Mouse (Mus musculus) hindbrain, embryonic 13.5 days (tissue): ENCODE data around the gene Rybp. TPM values are rescaled to one million over a fixed set of nuclear protein-coding genes. Genes with fewer than 3 reads are reported as not detected.

Experiments
- ATAC-seq: fragments of 200-750 bp; cut with Nextera tagmentation; 2 replicates; pipeline ENCODE4 v1.8.0; 2017; ENCODE audit warnings: moderate TSS enrichment; ENCODE audit not compliant: low FRiP score
- H3K27ac ChIP-seq: fragments of 300-500 bp; sonication (generic); 2 replicates; pipeline ENCODE4 v1.5.1; 2015; ENCODE audit warnings: inconsistent platforms, mild to moderate bottlenecking, moderate library complexity
- H3K27me3 ChIP-seq: fragments of 300-500 bp; sonication (generic); 2 replicates; pipeline ENCODE4 v1.6.1; 2015; ENCODE audit warnings: mild to moderate bottlenecking, inconsistent platforms
- H3K36me3 ChIP-seq: fragments of 300-500 bp; sonication (generic); 2 replicates; pipeline ENCODE4 v1.6.1; 2015; ENCODE audit warnings: mild to moderate bottlenecking, inconsistent platforms
- H3K4me1 ChIP-seq: fragments of 300-500 bp; sonication (generic); replicated peaks from 2 replicates; pipeline ENCODE4 v1.6.1; 2015; ENCODE audit warnings: inconsistent platforms
- H3K4me2 ChIP-seq: fragments of 300-500 bp; sonication (generic); 2 replicates; pipeline ENCODE4 v1.6.1; 2015; ENCODE audit warnings: inconsistent platforms, mild to moderate bottlenecking, moderate library complexity
- H3K4me3 ChIP-seq: fragments of 300-500 bp; sonication (generic); 2 replicates; pipeline ENCODE4 v1.5.1; 2015; ENCODE audit warnings: mild to moderate bottlenecking, inconsistent platforms
- H3K9ac ChIP-seq: fragments of 300-500 bp; sonication (generic); 2 replicates; pipeline ENCODE4 v1.6.1; 2015; ENCODE audit warnings: mild to moderate bottlenecking, inconsistent platforms
- H3K9me3 ChIP-seq: fragments of 300-500 bp; sonication (generic); 2 replicates; pipeline ENCODE4 v1.6.1; 2016; ENCODE audit warnings: inconsistent platforms
- WGBS: fragments of 180-500 bp; shearing (Covaris S2); methylation state at CpG from one replicate; pipeline ENCODE4 v1.1.7; 2015; 5-methylcytosine and 5-hydroxymethylcytosine counted together
- polyA plus RNA-seq: library from polyadenylated mRNA; unstranded; fragments of >200 nt; fragmentation: Nextera tagmentation; extraction: Ambion mirVana; gene quantifications from 2 replicates; pipeline ENCODE4 v1.2.1, GENCODE M21; 2015

Rybp gene
- polyA plus RNA-seq, 1 experiment from 2014 or later: 18.2 TPM

DNA sequence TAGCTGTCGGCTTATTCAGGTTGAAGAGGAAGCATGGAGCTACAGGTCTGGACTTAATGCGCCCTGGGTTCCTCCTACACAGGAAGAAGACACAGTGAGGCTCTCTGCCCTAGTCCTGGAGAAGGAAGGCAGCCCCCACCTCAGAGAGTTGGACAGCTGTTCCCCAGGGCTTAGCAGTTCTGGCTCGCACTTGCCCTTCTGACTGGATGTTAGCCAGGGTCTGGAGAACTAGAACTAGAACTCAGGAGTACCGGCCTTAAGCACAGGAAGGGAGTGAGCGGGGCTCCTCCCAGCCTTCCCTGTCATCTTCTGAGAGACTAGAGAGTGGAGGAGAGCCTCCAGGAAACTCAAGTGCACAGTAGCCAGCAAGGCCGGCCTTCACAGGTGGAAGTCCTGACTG lies 71.5 kb downstream of the Rybp start:
- H3K36me3 ChIP-seq: no peaks in the 10 kb centered on the region
- H3K4me3 ChIP-seq: no peak overlapping the region
- ATAC-seq: no peak
- H3K4me1 ChIP-seq: peaks cover 48% of the 10 kb centered on the region
- 73% methylated on average over 6 of the region's 6 CpGs for WGBS
- no peak overlapping the region for H3K4me2 ChIP-seq
- H3K9me3 ChIP-seq: no peaks in the 10 kb centered on the region
- no peak overlapping the region for H3K9ac ChIP-seq
- peaks cover 64% of the 10 kb centered on the region for H3K27me3 ChIP-seq
- H3K27ac ChIP-seq: no peak overlapping the region

DNA sequence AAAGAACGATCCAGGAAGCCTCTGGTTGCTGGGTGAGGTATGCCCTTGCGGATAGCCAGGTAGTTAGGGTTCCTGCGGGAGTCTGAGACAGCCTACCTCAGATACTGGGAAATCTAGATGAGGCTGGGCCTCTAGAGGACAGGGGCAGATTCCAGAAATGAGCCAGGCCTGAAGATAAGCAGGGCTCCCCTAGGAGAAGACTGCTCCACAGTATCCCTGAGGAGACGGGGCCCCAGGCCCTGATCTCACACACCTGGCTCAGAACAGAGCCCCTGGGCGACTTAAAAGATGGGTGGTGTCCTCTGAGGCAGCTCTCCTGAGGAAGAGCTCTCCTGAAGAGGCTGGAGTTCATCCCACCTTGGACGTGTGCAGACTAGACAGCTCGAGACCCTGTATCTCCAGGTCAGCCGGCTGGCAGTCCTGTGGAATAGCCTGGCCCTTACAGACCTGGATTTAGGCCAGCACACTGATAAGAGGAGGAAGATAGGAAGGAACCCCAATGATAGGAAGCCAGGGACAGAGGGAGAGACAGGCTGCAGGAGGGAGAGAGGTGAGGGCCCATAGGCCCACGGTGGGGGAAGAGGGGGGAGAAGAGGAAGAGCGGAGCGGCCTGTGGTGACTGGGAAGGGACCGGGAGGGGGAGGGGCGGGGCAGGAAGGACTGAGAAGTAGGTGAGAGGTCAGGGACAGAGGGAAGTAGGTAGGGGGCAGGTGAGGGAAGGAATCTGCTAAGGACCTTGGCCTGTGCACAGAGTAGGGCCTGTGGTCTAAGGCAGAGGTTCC lies 73.0 kb downstream of the Rybp start:
- 53% methylated on average over 12 of the region's 13 CpGs for WGBS
- Histone ChIP-seq H3K27ac (no peak overlapping the region), H3K36me3 (no peaks in the 10 kb centered on the region), H3K4me1 (peaks cover 40% of the 10 kb centered on the region), H3K9me3 (no peaks in the 10 kb centered on the region), H3K4me2 (no peak overlapping the region), H3K9ac (no peak overlapping the region), H3K4me3 (no peak overlapping the region), H3K27me3 (peaks cover 60% of the 10 kb centered on the region)
- no peak for ATAC-seq

DNA sequence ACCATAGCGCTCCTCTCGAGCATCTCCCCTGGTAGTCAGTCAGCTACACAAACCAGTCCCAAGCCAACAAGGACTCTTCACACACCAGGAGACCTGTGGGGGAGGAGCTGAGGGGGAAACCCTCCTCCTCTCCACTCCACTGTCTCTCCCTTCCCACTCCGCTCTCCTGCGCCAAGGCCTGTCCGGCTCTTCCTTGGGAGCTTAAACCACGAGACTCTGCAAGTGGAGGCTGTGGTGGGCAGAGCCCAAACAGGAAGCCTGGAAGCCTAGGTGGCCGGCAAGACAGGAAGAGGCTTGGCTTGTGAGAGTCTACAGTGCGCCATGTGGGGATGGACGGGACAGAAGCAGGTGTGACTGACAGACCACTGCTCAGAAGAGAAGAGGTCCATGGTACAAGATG lies 73.7 kb downstream of the Rybp start:
- 67% methylated on average over 9 of the region's 9 CpGs for WGBS
- H3K9ac ChIP-seq: no peak overlapping the region
- H3K4me2 ChIP-seq: no peak overlapping the region
- peaks cover 63% of the 10 kb centered on the region for H3K27me3 ChIP-seq
- H3K9me3 ChIP-seq: no peaks in the 10 kb centered on the region
- H3K36me3 ChIP-seq: no peaks in the 10 kb centered on the region
- H3K4me1 ChIP-seq: peaks cover 33% of the 10 kb centered on the region
- no peak overlapping the region for H3K27ac ChIP-seq
- H3K4me3 ChIP-seq: no peak overlapping the region
- no peak for ATAC-seq

DNA sequence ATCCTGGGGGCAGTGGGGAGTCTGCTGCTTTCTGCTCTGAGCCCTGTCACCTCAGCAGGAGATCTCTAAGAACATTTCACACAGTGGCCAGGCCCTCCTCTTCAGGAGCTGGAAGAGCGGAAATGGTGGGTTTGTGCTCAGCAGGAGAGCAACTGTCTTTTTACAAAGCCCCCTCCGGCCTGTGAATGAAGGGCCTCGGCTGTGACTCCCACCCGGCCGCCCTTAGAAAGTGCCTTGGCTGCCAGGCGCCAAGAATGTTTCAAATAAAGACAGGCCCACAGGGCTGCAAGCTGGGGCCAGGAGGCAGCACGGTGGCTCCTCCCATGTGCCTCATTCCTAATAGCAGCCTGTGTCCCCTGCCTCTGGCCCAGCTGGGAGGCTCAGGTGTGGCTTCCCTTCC lies 74.5 kb downstream of the Rybp start:
- ATAC-seq: no peak
- Histone ChIP-seq H3K9ac (no peak overlapping the region), H3K4me1 (peaks cover 25% of the 10 kb centered on the region), H3K27ac (no peak overlapping the region), H3K27me3 (peaks cover 71% of the 10 kb centered on the region), H3K36me3 (no peaks in the 10 kb centered on the region), H3K4me3 (no peak overlapping the region), H3K9me3 (no peaks in the 10 kb centered on the region), H3K4me2 (no peak overlapping the region)
- WGBS: 10% methylated on average over 7 of the region's 7 CpGs

DNA sequence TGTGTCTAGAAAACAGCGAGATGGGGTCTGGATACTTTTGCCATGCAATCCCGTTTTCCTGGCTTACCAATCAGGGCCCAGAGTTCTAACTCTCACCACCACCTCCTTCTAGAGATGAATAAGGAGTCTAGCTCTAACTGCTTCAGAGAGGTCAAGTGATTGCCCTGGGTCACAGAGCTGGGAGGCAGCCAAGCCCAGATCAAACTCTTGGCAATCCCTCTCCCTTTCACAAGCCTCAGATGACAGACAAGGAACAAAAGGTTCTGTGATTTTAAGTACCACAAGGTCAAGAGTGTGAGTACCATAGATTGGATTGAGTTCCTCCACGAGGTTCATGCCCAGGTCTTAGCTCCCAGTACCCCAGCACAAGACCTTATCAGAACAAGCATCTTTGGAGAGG lies 75.6 kb downstream of the Rybp start:
- Histone ChIP-seq H3K4me3 (no peak overlapping the region), H3K27ac (no peak overlapping the region), H3K4me1 (peaks cover 33% of the 10 kb centered on the region), H3K27me3 (peaks cover 68% of the 10 kb centered on the region), H3K36me3 (no peaks in the 10 kb centered on the region), H3K4me2 (no peak overlapping the region), H3K9ac (no peak overlapping the region), H3K9me3 (no peaks in the 10 kb centered on the region)
- 84% methylated on average over 3 of the region's 3 CpGs for WGBS
- no peak for ATAC-seq

DNA sequence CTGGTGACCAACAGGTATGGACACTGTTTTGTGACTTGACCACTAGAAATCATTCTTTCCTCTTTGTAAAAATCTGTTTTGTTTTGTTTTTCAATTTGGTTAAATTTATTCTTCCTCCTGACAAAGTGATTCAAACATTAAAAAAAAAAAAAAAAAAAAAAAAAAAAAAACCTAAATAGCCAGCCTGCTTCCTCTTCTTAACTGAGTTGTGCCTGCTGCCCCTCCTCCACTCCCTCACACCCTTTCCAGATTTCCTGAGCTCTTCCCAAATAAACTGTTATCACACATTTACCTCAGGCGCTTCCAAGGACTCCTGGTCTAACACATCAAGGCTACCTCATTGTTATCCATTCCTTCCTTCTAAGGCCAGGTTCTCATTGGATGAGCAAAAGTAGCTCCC lies 76.8 kb downstream of the Rybp start:
- H3K4me2 ChIP-seq: no peak overlapping the region
- H3K27me3 ChIP-seq: peaks cover 68% of the 10 kb centered on the region
- no peak overlapping the region for H3K4me3 ChIP-seq
- no peaks in the 10 kb centered on the region for H3K9me3 ChIP-seq
- 93% methylated on average over 1 of the region's 1 CpGs for WGBS
- H3K9ac ChIP-seq: no peak overlapping the region
- no peaks in the 10 kb centered on the region for H3K36me3 ChIP-seq
- peaks cover 42% of the 10 kb centered on the region for H3K4me1 ChIP-seq
- no peak for ATAC-seq
- H3K27ac ChIP-seq: no peak overlapping the region

DNA sequence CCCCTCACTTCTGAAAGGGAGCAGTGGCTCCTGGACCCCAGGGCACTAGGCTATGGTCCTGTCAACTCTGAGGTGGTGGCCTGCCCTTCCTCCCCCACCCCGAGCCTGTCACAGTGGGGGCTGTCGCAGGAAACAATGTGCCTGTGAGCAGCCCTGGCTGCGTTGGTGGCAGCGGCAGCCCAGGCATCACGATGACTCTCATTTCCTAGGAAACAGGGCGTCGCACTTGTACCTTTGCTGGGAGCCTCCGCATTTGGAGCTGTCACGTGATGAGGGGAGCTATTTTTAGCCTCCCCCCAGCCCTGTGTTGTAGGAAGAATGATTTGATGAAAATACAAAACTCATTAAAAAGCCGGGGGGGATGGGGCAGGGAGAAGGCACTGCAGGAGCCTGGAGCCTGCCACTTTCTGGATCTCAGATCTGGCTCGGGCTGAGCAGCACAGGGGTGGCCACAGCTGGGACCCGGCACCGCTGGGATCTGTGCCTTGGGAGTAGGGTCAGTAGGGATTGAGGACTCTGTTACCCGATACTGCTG lies 80.5 kb downstream of the Rybp start:
- Histone ChIP-seq H3K27ac (peak overlapping the region; percentile 23; the same call in 1 of the 2 replicates), H3K4me2 (peak overlapping the region; percentile 34), H3K4me3 (no peak overlapping the region; the same call in 1 of the 2 replicates), H3K4me1 (peaks cover 40% of the 10 kb centered on the region), H3K27me3 (peaks cover 57% of the 10 kb centered on the region), H3K9ac (0 out of 2 replicates have a peak overlapping the region, but pooled peaks have one; percentile 19), H3K9me3 (no peaks in the 10 kb centered on the region), H3K36me3 (no peaks in the 10 kb centered on the region)
- 1% methylated on average over 14 of the region's 14 CpGs for WGBS
- ATAC-seq: peak; percentile 62

DNA sequence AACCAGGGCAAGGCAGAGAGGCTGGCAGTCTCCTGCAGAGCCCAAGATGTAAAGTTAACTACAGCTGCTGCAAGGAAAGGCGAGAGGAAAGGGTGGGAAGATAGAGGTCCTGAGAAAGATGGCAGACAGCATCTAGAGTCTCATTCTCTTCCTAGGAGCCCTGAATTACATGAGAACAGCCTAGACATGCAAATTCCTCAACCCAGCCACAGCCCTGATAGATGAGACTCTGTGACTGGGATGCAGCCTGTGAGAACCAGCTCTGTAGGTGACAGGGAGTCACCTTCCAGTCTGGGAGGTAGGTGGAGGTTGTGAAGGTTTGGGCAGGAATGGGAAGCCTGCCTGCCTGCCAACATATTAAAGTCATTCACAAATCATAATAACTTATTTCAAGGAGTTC lies 81.0 kb downstream of the Rybp start:
- WGBS: 57% methylated on average over 1 of the region's 1 CpGs
- H3K27ac ChIP-seq: no peak overlapping the region
- H3K4me3 ChIP-seq: no peak overlapping the region
- H3K4me2 ChIP-seq: no peak overlapping the region
- H3K9ac ChIP-seq: no peak overlapping the region
- no peaks in the 10 kb centered on the region for H3K36me3 ChIP-seq
- peaks cover 60% of the 10 kb centered on the region for H3K27me3 ChIP-seq
- peaks cover 40% of the 10 kb centered on the region for H3K4me1 ChIP-seq
- ATAC-seq: no peak
- H3K9me3 ChIP-seq: no peaks in the 10 kb centered on the region

DNA sequence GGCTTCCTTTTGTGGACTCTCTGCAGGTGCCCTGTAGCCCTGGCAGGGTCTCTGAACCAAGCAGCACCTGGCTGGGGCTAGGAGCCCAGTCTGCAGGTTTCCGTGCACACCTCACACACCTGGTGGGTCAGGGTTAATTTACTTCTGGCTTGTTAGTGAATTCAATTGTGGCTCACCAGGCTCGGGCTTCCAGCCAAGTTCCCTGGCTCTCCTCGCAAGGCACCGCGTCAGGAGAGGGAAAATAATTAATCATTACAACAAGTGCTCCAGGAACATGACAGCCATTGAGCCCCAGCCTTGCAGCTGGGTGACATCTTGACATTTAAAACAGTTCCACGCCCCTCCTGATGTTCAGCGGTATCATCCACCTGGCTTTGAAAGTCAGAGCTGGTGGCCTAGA lies 82.8 kb downstream of the Rybp start:
- WGBS: 28% methylated on average over 7 of the region's 7 CpGs

DNA sequence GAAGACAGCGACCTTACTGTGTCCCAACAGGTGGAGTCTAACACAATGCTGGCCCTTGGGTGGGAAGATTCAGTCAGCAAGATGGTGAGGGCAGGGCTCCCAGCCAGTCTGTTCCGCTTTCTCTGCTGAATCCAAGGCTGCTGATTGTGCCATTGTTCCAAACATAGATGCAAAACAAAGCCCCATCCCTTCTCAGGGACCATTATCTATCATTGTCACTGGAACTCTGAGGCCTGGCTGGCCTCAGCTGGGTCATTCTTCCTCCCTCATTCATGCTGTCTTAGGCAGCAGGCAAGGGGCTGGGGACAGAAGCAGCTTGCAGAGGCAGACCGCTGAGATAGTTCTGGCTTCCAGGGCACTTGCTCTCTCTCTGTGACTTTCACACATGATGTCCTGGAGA lies 83.8 kb downstream of the Rybp start:
- Histone ChIP-seq H3K27me3 (peaks cover 58% of the 10 kb centered on the region), H3K9me3 (no peaks in the 10 kb centered on the region), H3K9ac (no peak overlapping the region), H3K4me2 (no peak overlapping the region), H3K4me1 (peaks cover 43% of the 10 kb centered on the region), H3K36me3 (no peaks in the 10 kb centered on the region), H3K4me3 (no peak overlapping the region), H3K27ac (no peak overlapping the region)
- no peak; the same call in 1 of the 2 replicates for ATAC-seq
- WGBS: 14% methylated on average over 3 of the region's 3 CpGs

More for the DNA sequence above, 82.8 kb downstream of the Rybp start:
- Histone ChIP-seq H3K4me3 (no peak overlapping the region), H3K9me3 (no peaks in the 10 kb centered on the region), H3K4me2 (no peak overlapping the region), H3K27ac (no peak overlapping the region), H3K9ac (no peak overlapping the region), H3K4me1 (peaks cover 43% of the 10 kb centered on the region), H3K36me3 (no peaks in the 10 kb centered on the region), H3K27me3 (peaks cover 62% of the 10 kb centered on the region)
- ATAC-seq: no peak

DNA sequence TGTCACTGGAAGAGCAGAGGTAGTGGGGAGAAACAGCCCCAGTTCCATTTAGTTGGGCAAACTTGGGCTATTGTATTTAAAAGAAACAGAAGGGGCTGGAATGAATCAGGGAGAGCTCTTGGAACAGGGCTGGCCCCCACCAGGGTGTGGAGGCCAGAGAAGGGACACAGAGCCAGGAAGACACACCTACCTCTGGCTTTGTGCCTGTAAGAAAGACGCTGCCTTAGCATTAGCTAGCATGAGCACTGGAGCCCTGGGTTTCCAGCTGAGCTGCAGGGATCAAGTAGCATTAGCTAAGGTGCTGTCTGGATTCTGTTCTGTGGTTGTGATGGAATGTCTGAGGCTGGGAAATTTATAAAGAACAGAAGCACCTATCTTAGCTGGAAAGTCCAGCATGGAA lies 85.2 kb downstream of the Rybp start:
- no peak overlapping the region for H3K9ac ChIP-seq
- H3K27ac ChIP-seq: no peak overlapping the region
- peaks cover 50% of the 10 kb centered on the region for H3K27me3 ChIP-seq
- no peaks in the 10 kb centered on the region for H3K9me3 ChIP-seq
- no peak for ATAC-seq
- H3K4me1 ChIP-seq: peaks cover 46% of the 10 kb centered on the region
- H3K36me3 ChIP-seq: no peaks in the 10 kb centered on the region
- H3K4me3 ChIP-seq: no peak overlapping the region
- 70% methylated on average over 1 of the region's 1 CpGs for WGBS
- no peak overlapping the region for H3K4me2 ChIP-seq

DNA sequence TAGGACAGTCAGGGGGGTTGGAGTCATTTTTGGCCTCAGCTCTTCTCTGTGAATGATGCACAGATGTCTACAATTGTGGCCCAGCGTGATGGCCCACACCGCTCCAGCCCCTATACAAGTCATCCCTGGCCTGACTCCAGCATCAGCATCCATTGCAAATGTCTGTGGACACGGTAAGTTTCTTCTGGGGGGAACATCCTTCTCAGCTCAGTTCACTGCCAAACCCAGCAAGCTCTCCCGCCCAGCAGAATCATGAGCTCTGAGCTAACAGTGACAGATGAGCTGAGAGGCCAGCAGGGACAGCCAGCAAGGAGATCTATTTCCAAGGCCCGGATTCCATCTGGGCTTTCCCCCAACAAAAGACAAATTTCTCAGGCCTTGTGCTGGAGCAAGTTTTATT lies 90.2 kb downstream of the Rybp start:
- H3K36me3 ChIP-seq: no peaks in the 10 kb centered on the region
- 0 out of 2 replicates have a peak overlapping the region, but pooled peaks have one; percentile 40 for H3K27ac ChIP-seq
- 34% methylated on average over 5 of the region's 5 CpGs for WGBS
- H3K4me1 ChIP-seq: peaks cover 31% of the 10 kb centered on the region
- no peak overlapping the region for H3K4me3 ChIP-seq
- ATAC-seq: peak; percentile 67
- H3K9ac ChIP-seq: no peak overlapping the region
- peaks cover 50% of the 10 kb centered on the region for H3K27me3 ChIP-seq
- no peak overlapping the region for H3K4me2 ChIP-seq
- H3K9me3 ChIP-seq: no peaks in the 10 kb centered on the region

DNA sequence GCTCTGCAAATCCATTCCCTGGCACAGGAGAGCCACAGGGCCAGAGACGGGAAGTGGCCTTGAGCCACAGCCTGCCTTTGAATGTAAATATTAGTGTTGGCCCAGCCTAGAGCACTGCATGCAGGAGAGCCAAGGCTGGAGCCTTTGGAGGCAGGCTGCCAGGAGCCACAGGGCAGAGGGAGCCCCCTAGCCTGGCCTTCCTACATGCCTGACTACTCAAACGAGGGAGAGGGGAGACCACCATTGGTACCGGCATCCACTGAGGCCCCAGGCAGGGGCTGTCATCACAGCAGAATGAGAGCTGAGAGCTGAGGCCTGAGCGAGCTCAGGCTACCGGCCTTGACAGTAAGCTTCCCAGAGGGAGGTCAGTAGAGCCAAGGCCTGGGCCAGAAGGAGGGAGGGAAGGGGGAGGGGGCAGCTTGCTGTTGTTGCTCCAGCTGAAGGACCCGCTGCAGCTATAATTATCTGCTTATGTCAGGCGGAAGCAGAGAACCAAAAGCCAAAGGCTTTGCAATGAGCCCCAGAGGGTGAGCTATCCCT lies 91.3 kb downstream of the Rybp start:
- H3K36me3 ChIP-seq: no peaks in the 10 kb centered on the region
- no peak overlapping the region for H3K4me2 ChIP-seq
- H3K9ac ChIP-seq: no peak overlapping the region
- ATAC-seq: no peak
- H3K4me3 ChIP-seq: no peak overlapping the region
- H3K27me3 ChIP-seq: peaks cover 43% of the 10 kb centered on the region
- H3K4me1 ChIP-seq: peaks cover 31% of the 10 kb centered on the region
- H3K9me3 ChIP-seq: no peaks in the 10 kb centered on the region
- no peak overlapping the region for H3K27ac ChIP-seq
- WGBS: 7% methylated on average over 7 of the region's 7 CpGs
